Mouse (Mus musculus) hindbrain, embryonic 12.5 days (tissue): Measurements from ENCODE around the gene Lingo1. TPM values are rescaled to one million over a fixed set of nuclear protein-coding genes. Genes with fewer than 3 reads are reported as not detected.

Source experiments
- ATAC-seq: fragments of 200-750 bp; cut with Nextera tagmentation; 2 replicates; pipeline ENCODE4 v1.8.0; 2017; ENCODE audit warnings: moderate TSS enrichment; ENCODE audit not compliant: low FRiP score
- H3K27ac ChIP-seq: fragments of 300-500 bp; sonication (generic); 2 replicates; pipeline ENCODE4 v1.5.1; 2016; ENCODE audit warnings: mild to moderate bottlenecking
- H3K27me3 ChIP-seq: fragments of 300-500 bp; sonication (generic); 2 replicates; pipeline ENCODE4 v1.6.1; 2016; ENCODE audit warnings: mild to moderate bottlenecking
- H3K36me3 ChIP-seq: fragments of 300-500 bp; sonication (generic); 2 replicates; pipeline ENCODE4 v1.6.1; 2016; ENCODE audit warnings: mild to moderate bottlenecking
- H3K4me1 ChIP-seq: fragments of 300-500 bp; sonication (generic); 2 replicates; pipeline ENCODE4 v1.6.1; 2016
- H3K4me2 ChIP-seq: fragments of 300-500 bp; sonication (generic); replicated peaks from 2 replicates; pipeline ENCODE4 v1.6.1; 2016; ENCODE audit warnings: mild to moderate bottlenecking
- H3K4me3 ChIP-seq: fragments of 300-500 bp; sonication (generic); 2 replicates; pipeline ENCODE4 v1.5.1; 2016; ENCODE audit warnings: mild to moderate bottlenecking
- H3K9ac ChIP-seq: fragments of 300-500 bp; sonication (generic); 2 replicates; pipeline ENCODE4 v1.6.1; 2016; ENCODE audit warnings: mild to moderate bottlenecking, moderate library complexity
- H3K9me3 ChIP-seq: fragments of 300-500 bp; sonication (generic); replicated peaks from 2 replicates; pipeline ENCODE4 v1.6.1; 2016; ENCODE audit warnings: mild to moderate bottlenecking
- WGBS: fragments of 180-500 bp; shearing (Covaris S2); methylation state at CpG from one replicate; pipeline ENCODE4 v1.1.7; 2016; 5-methylcytosine and 5-hydroxymethylcytosine counted together
- polyA plus RNA-seq: library from polyadenylated mRNA; unstranded; fragments of >200 nt; fragmentation: Nextera tagmentation; extraction: Ambion mirVana; gene quantifications from 2 replicates; pipeline ENCODE4 v1.2.1, GENCODE M21; 2016

Gene Lingo1
- polyA plus RNA-seq, 1 experiment from 2014 or later, result 35.6 TPM

GRCm38 (mm10) chr9:56657996-56658398 lies 138.3 kb downstream of the Lingo1 start:
- no peak overlapping the region for H3K4me2 ChIP-seq
- H3K9me3 ChIP-seq, result no peaks in the 10 kb centered on the region
- H3K27ac ChIP-seq, result no peak overlapping the region
- peaks cover 39% of the 10 kb centered on the region for H3K4me1 ChIP-seq
- no peak overlapping the region for H3K9ac ChIP-seq
- 74% methylated on average over 6 of the region's 6 CpGs for WGBS
- no peaks in the 10 kb centered on the region; the same call in 1 of the 2 replicates for H3K27me3 ChIP-seq
- H3K36me3 ChIP-seq, result no peaks in the 10 kb centered on the region
- no peak for ATAC-seq
- H3K4me3 ChIP-seq, result no peak overlapping the region

- ATAC-seq, result peak; percentile 35; the same call in 1 of the 2 replicates
- H3K4me2 ChIP-seq, result 0 out of 2 replicates have a peak overlapping the region, but pooled peaks have one; percentile 15
- WGBS, result 50% methylated on average over 16 of the region's 16 CpGs
- 0 out of 2 replicates have a peak overlapping the region, but pooled peaks have one; percentile 17 for H3K27ac ChIP-seq
- no peaks in the 10 kb centered on the region for H3K9me3 ChIP-seq
- peaks cover 36% of the 10 kb centered on the region for H3K4me1 ChIP-seq
- H3K4me3 ChIP-seq, result no peak overlapping the region
- no peaks in the 10 kb centered on the region for H3K36me3 ChIP-seq
- no peak overlapping the region for H3K9ac ChIP-seq
- H3K27me3 ChIP-seq, result no peaks in the 10 kb centered on the region; the same call in 1 of the 2 replicates
Observed at GRCm38 (mm10) chr9:56656766-56657542, 139.3 kb downstream of the Lingo1 start.

- H3K9ac ChIP-seq, result no peak overlapping the region
- H3K27ac ChIP-seq, result no peak overlapping the region
- no peak overlapping the region for H3K4me3 ChIP-seq
- H3K4me2 ChIP-seq, result no peak overlapping the region
- H3K9me3 ChIP-seq, result no peaks in the 10 kb centered on the region
- H3K4me1 ChIP-seq, result peaks cover 36% of the 10 kb centered on the region
- ATAC-seq, result no peak
- H3K36me3 ChIP-seq, result no peaks in the 10 kb centered on the region
- 40% methylated on average over 6 of the region's 6 CpGs for WGBS
- no peaks in the 10 kb centered on the region; the same call in 1 of the 2 replicates for H3K27me3 ChIP-seq
Observed at GRCm38 (mm10) chr9:56655167-56655566, 141.1 kb downstream of the Lingo1 start.

GRCm38 (mm10) chr9:56652551-56652950 lies 143.7 kb downstream of the Lingo1 start:
- WGBS, result 73% methylated on average over 7 of the region's 7 CpGs
- no peak for ATAC-seq

GRCm38 (mm10) chr9:56651586-56651985 lies 144.7 kb downstream of the Lingo1 start:
- Histone ChIP-seq H3K36me3 (no peaks in the 10 kb centered on the region), H3K4me2 (no peak overlapping the region), H3K27me3 (no peaks in the 10 kb centered on the region; the same call in 1 of the 2 replicates), H3K4me1 (peaks cover 25% of the 10 kb centered on the region), H3K9me3 (no peaks in the 10 kb centered on the region), H3K27ac (no peak overlapping the region), H3K9ac (no peak overlapping the region), H3K4me3 (no peak overlapping the region)
- WGBS, result 50% methylated on average over 2 of the region's 2 CpGs
- no peak for ATAC-seq

More at GRCm38 (mm10) chr9:56652551-56652950, 143.7 kb downstream of the Lingo1 start:
- no peak overlapping the region for H3K4me2 ChIP-seq
- no peak overlapping the region for H3K27ac ChIP-seq
- no peak overlapping the region for H3K9ac ChIP-seq
- no peaks in the 10 kb centered on the region for H3K36me3 ChIP-seq
- H3K27me3 ChIP-seq, result no peaks in the 10 kb centered on the region; the same call in 1 of the 2 replicates
- peaks cover 32% of the 10 kb centered on the region for H3K4me1 ChIP-seq
- no peak overlapping the region for H3K4me3 ChIP-seq
- H3K9me3 ChIP-seq, result no peaks in the 10 kb centered on the region

GRCm38 (mm10) chr9:56646227-56647025 lies 149.8 kb downstream of the Lingo1 start:
- no peaks in the 10 kb centered on the region for H3K36me3 ChIP-seq
- H3K4me1 ChIP-seq, result peaks cover 25% of the 10 kb centered on the region
- no peak overlapping the region for H3K9ac ChIP-seq
- no peak for ATAC-seq
- no peaks in the 10 kb centered on the region for H3K9me3 ChIP-seq
- no peak overlapping the region for H3K27ac ChIP-seq
- H3K27me3 ChIP-seq, result no peaks in the 10 kb centered on the region; the same call in 1 of the 2 replicates
- 91% methylated on average over 15 of the region's 15 CpGs for WGBS
- H3K4me3 ChIP-seq, result no peak overlapping the region
- no peak overlapping the region for H3K4me2 ChIP-seq

GRCm38 (mm10) chr9:56643474-56643873 lies 152.8 kb downstream of the Lingo1 start:
- H3K9me3 ChIP-seq, result no peaks in the 10 kb centered on the region
- peaks cover 17% of the 10 kb centered on the region for H3K27me3 ChIP-seq
- ATAC-seq, result peak; percentile 71
- no peaks in the 10 kb centered on the region for H3K36me3 ChIP-seq
- no peak overlapping the region for H3K4me3 ChIP-seq
- H3K9ac ChIP-seq, result no peak overlapping the region
- peaks cover 27% of the 10 kb centered on the region for H3K4me1 ChIP-seq
- no peak overlapping the region for H3K27ac ChIP-seq
- no peak overlapping the region for H3K4me2 ChIP-seq
- WGBS, result 49% methylated on average over 5 of the region's 5 CpGs

GRCm38 (mm10) chr9:56638226-56638905 lies 157.9 kb downstream of the Lingo1 start:
- no peak overlapping the region for H3K4me3 ChIP-seq
- peaks cover 40% of the 10 kb centered on the region for H3K4me1 ChIP-seq
- H3K9me3 ChIP-seq, result no peaks in the 10 kb centered on the region
- no peak overlapping the region for H3K27ac ChIP-seq
- H3K27me3 ChIP-seq, result peaks cover 51% of the 10 kb centered on the region
- H3K9ac ChIP-seq, result no peak overlapping the region
- 64% methylated on average over 8 of the region's 8 CpGs for WGBS
- ATAC-seq, result no peak
- no peak overlapping the region for H3K4me2 ChIP-seq
- H3K36me3 ChIP-seq, result no peaks in the 10 kb centered on the region

GRCm38 (mm10) chr9:56637403-56637857 lies 158.8 kb downstream of the Lingo1 start:
- Histone ChIP-seq H3K4me1 (peaks cover 32% of the 10 kb centered on the region), H3K4me2 (peak overlapping the region; percentile 33), H3K27me3 (peaks cover 53% of the 10 kb centered on the region), H3K9ac (no peak overlapping the region), H3K4me3 (no peak overlapping the region; the same call in 1 of the 2 replicates), H3K36me3 (no peaks in the 10 kb centered on the region), H3K27ac (no peak overlapping the region), H3K9me3 (no peaks in the 10 kb centered on the region)
- ATAC-seq, result no peak
- WGBS, result 2% methylated on average over 28 of the region's 29 CpGs

GRCm38 (mm10) chr9:56636766-56637402 lies 159.4 kb downstream of the Lingo1 start:
- Histone ChIP-seq H3K9me3 (no peaks in the 10 kb centered on the region), H3K27ac (no peak overlapping the region), H3K4me2 (no peak overlapping the region), H3K4me3 (no peak overlapping the region), H3K36me3 (no peaks in the 10 kb centered on the region), H3K4me1 (peaks cover 34% of the 10 kb centered on the region), H3K27me3 (peaks cover 56% of the 10 kb centered on the region), H3K9ac (no peak overlapping the region)
- WGBS, result 51% methylated on average over 11 of the region's 11 CpGs
- no peak for ATAC-seq

GRCm38 (mm10) chr9:56636214-56636613 lies 160.1 kb downstream of the Lingo1 start:
- Histone ChIP-seq H3K27me3 (peaks cover 58% of the 10 kb centered on the region), H3K36me3 (no peaks in the 10 kb centered on the region), H3K4me1 (peaks cover 34% of the 10 kb centered on the region), H3K4me3 (peak overlapping the region; percentile 82), H3K27ac (peak overlapping the region; percentile 92), H3K9me3 (no peaks in the 10 kb centered on the region), H3K4me2 (peak overlapping the region; percentile 95), H3K9ac (peak overlapping the region; percentile 91)
- 0% methylated on average over 10 of the region's 10 CpGs for WGBS
- peak; percentile 59 for ATAC-seq
